Mouse (Mus musculus): ENCODE data around the gene Apba1. TPM values are rescaled to one million over a fixed set of nuclear protein-coding genes. Genes with fewer than 3 reads are reported as not detected.

Gene Apba1
- polyA plus RNA-seq, 1 experiment from 2014 or later = 0.31 TPM

DNA sequence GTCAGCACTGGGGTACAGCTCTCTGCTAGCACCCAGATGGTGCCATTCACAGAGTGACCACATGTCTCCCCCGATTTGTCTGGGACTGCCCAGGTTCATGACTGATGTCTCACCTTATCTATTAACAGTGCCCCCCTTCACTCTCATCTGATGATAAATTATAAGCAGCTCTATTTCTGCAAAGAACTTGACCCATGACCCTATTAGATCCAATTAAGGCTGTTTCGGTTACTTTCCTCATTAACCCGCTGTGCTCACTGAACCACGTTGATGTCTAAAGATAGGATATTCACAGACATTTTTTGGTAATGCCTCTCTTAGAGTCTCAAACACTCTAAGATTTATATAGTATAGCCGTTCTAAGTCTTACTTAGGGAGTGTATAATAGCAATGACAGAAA, 52.3 kb downstream of the Apba1 start:
- Histone ChIP-seq H3K9me3 (no peaks in the 10 kb centered on the region), H3K27me3 (replicated peaks; ENCODE audit: low read depth, poor library complexity, severe bottlenecking) (no peaks in the 10 kb centered on the region), H3K36me3 (replicated peaks) (no peaks in the 10 kb centered on the region), H3K4me1 (peaks cover 4% of the 10 kb centered on the region), H3K4me3 (no peak overlapping the region), H3K27ac (replicated peaks) (no peak overlapping the region)
- no peak for DNase-seq (ENCODE audit: low spot score)
- WGBS = 77% methylated on average over 5 of the region's 5 CpGs

DNA sequence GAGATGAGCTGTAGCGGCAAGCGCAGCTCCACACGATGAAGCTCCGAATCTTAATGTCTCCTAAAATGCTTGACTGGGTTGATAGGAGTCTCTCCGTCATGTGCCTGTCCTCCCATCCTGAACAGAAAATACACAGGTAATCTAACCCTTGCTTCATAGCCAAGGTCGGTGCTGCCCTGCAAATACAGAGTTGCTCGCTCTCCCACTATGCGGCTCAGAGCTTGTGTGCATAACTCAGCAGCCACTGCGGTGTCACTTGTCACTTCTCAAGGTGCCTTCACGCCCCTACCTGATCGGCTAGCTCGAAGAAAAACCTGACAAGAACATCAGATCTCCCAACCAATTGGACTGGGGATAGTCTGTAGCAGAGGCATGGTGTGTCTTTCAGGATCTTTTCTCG, 58.1 kb downstream of the Apba1 start:
- DNase-seq (ENCODE audit: low spot score) = no peak
- H3K9me3 ChIP-seq = no peaks in the 10 kb centered on the region
- H3K27ac ChIP-seq (replicated peaks) = no peak overlapping the region
- WGBS = 87% methylated on average over 13 of the region's 13 CpGs
- H3K4me1 ChIP-seq = no peaks in the 10 kb centered on the region
- no peaks in the 10 kb centered on the region for H3K27me3 ChIP-seq (replicated peaks; ENCODE audit: low read depth, poor library complexity, severe bottlenecking)
- H3K4me3 ChIP-seq = no peak overlapping the region
- H3K36me3 ChIP-seq (replicated peaks) = no peaks in the 10 kb centered on the region

DNA sequence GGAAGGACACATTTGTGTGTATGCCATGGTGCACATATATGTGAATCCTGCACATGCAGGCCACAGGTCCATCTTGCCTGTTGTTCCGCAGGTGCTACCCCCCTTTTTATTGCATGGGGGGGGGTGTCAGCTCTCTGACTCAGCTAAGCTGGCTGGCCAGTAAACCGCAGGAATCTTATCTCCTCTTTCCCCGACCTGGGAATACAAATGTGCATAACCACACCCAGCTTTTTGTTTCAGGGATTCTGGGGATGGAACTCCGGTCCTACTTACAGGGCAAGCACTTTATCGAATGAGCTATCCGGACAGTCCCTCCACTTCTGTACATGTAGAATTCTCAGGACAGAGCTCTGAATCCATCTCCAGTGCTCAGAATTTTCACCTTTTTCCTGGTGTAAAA, 58.5 kb downstream of the Apba1 start:
- Histone ChIP-seq H3K9me3 (no peaks in the 10 kb centered on the region), H3K4me1 (no peaks in the 10 kb centered on the region; the same call in 1 of the 2 replicates), H3K27ac (replicated peaks) (no peak overlapping the region), H3K27me3 (replicated peaks; ENCODE audit: low read depth, poor library complexity, severe bottlenecking) (no peaks in the 10 kb centered on the region), H3K36me3 (replicated peaks) (no peaks in the 10 kb centered on the region), H3K4me3 (no peak overlapping the region)
- DNase-seq (ENCODE audit: low spot score) = no peak
- WGBS = 78% methylated on average over 6 of the region's 6 CpGs

GRCm38 (mm10) chr19:23819882-23820281, 61.2 kb downstream of the Apba1 start:
- H3K27me3 ChIP-seq (replicated peaks; ENCODE audit: low read depth, poor library complexity, severe bottlenecking) = no peaks in the 10 kb centered on the region
- WGBS = 72% methylated on average over 8 of the region's 8 CpGs
- H3K27ac ChIP-seq (replicated peaks) = no peak overlapping the region
- no peaks in the 10 kb centered on the region for H3K9me3 ChIP-seq
- no peak for DNase-seq (ENCODE audit: low spot score)
- no peaks in the 10 kb centered on the region; the same call in 1 of the 2 replicates for H3K4me1 ChIP-seq
- H3K36me3 ChIP-seq (replicated peaks) = no peaks in the 10 kb centered on the region
- no peak overlapping the region for H3K4me3 ChIP-seq

GRCm38 (mm10) chr19:23822497-23822896, 63.8 kb downstream of the Apba1 start:
- Histone ChIP-seq H3K4me3 (no peak overlapping the region), H3K27ac (replicated peaks) (no peak overlapping the region), H3K36me3 (replicated peaks) (no peaks in the 10 kb centered on the region), H3K9me3 (no peaks in the 10 kb centered on the region), H3K27me3 (replicated peaks; ENCODE audit: low read depth, poor library complexity, severe bottlenecking) (no peaks in the 10 kb centered on the region), H3K4me1 (no peaks in the 10 kb centered on the region; the same call in 1 of the 2 replicates)
- 64% methylated on average over 3 of the region's 3 CpGs for WGBS
- no peak for DNase-seq (ENCODE audit: low spot score)

DNA sequence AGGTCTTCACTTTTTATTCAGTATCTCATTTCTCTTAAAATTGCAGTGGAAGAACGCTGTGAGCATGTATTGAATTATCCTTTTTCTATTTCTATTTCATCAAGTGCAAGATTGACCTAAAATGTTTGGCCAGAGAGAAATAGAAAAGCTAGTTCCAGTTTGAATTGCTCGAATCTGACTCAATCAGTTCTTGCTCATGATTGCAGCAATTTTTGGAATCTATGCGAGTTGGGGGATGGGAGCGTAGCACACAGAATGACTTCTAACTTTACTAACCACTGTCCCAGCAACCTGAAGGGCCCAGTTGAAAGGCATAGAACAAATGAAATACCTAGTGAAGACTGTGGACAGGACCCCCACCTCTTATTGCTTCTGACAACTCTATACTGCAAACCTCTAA, 64.8 kb downstream of the Apba1 start:
- 91% methylated on average over 4 of the region's 4 CpGs for WGBS
- DNase-seq (ENCODE audit: low spot score) = no peak
- Histone ChIP-seq H3K4me1 (no peaks in the 10 kb centered on the region; the same call in 1 of the 2 replicates), H3K36me3 (replicated peaks) (no peaks in the 10 kb centered on the region), H3K27ac (replicated peaks) (no peak overlapping the region), H3K27me3 (replicated peaks; ENCODE audit: low read depth, poor library complexity, severe bottlenecking) (no peaks in the 10 kb centered on the region), H3K4me3 (no peak overlapping the region), H3K9me3 (no peaks in the 10 kb centered on the region)

- Histone ChIP-seq H3K4me3 (no peak overlapping the region), H3K27ac (replicated peaks) (no peak overlapping the region), H3K27me3 (replicated peaks; ENCODE audit: low read depth, poor library complexity, severe bottlenecking) (no peaks in the 10 kb centered on the region), H3K4me1 (no peaks in the 10 kb centered on the region; the same call in 1 of the 2 replicates), H3K36me3 (replicated peaks) (no peaks in the 10 kb centered on the region), H3K9me3 (no peaks in the 10 kb centered on the region)
- DNase-seq (ENCODE audit: low spot score) = no peak
- 88% methylated on average over 8 of the region's 8 CpGs for WGBS
Measured at GRCm38 (mm10) chr19:23826251-23826650, 67.6 kb downstream of the Apba1 start.

- Histone ChIP-seq H3K27ac (replicated peaks) (no peak overlapping the region), H3K4me3 (no peak overlapping the region), H3K4me1 (no peaks in the 10 kb centered on the region), H3K27me3 (replicated peaks; ENCODE audit: low read depth, poor library complexity, severe bottlenecking) (no peaks in the 10 kb centered on the region), H3K9me3 (no peaks in the 10 kb centered on the region), H3K36me3 (replicated peaks) (no peaks in the 10 kb centered on the region)
- WGBS = 90% methylated on average over 7 of the region's 7 CpGs
- no peak for DNase-seq (ENCODE audit: low spot score)
Measured at GRCm38 (mm10) chr19:23830761-23831160, 72.1 kb downstream of the Apba1 start.

- Histone ChIP-seq H3K9me3 (no peaks in the 10 kb centered on the region), H3K4me3 (no peak overlapping the region), H3K36me3 (replicated peaks) (no peaks in the 10 kb centered on the region), H3K4me1 (no peaks in the 10 kb centered on the region), H3K27me3 (replicated peaks; ENCODE audit: low read depth, poor library complexity, severe bottlenecking) (no peaks in the 10 kb centered on the region), H3K27ac (replicated peaks) (no peak overlapping the region)
- DNase-seq (ENCODE audit: low spot score) = no peak
- 68% methylated on average over 14 of the region's 14 CpGs for WGBS
Measured at GRCm38 (mm10) chr19:23833685-23834682, 75.3 kb downstream of the Apba1 start.

GRCm38 (mm10) chr19:23834721-23835120, 76.0 kb downstream of the Apba1 start:
- H3K4me3 ChIP-seq = no peak overlapping the region
- no peaks in the 10 kb centered on the region for H3K36me3 ChIP-seq (replicated peaks)
- H3K27me3 ChIP-seq (replicated peaks; ENCODE audit: low read depth, poor library complexity, severe bottlenecking) = no peaks in the 10 kb centered on the region
- H3K27ac ChIP-seq (replicated peaks) = no peak overlapping the region
- H3K9me3 ChIP-seq = no peaks in the 10 kb centered on the region
- WGBS = 92% methylated on average over 3 of the region's 3 CpGs
- DNase-seq (ENCODE audit: low spot score) = no peak
- no peaks in the 10 kb centered on the region for H3K4me1 ChIP-seq

GRCm38 (mm10) chr19:23855832-23856231, 97.1 kb downstream of the Apba1 start:
- Histone ChIP-seq H3K27me3 (replicated peaks; ENCODE audit: low read depth, poor library complexity, severe bottlenecking) (no peaks in the 10 kb centered on the region), H3K4me3 (no peak overlapping the region), H3K9me3 (peaks cover 3% of the 10 kb centered on the region; the same call in 1 of the 2 replicates), H3K4me1 (no peaks in the 10 kb centered on the region), H3K27ac (replicated peaks) (no peak overlapping the region), H3K36me3 (replicated peaks) (no peaks in the 10 kb centered on the region)
- WGBS = 90% methylated on average over 7 of the region's 7 CpGs
- no peak for DNase-seq (ENCODE audit: low spot score)

DNA sequence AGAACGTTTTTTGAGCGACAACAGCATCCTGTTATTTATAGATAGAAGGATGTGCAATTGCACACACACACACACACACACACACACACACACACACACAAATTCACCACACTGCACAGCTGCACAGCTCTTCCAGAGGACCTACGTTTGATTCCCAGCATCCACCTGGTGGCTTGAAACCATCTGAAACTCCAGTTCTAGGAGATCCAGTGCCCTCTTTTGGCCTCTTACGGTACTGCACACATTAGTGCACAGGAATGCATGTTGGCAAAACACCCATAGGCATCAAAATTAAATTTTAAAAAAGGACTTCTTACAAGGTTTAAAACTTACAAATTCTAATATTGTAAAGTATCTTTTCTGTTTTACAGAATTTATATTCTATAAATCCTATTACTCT, 99.4 kb downstream of the Apba1 start:
- 89% methylated on average over 4 of the region's 4 CpGs for WGBS
- H3K27ac ChIP-seq (replicated peaks) = no peak overlapping the region
- no peak overlapping the region for H3K4me3 ChIP-seq
- H3K9me3 ChIP-seq = peaks cover 3% of the 10 kb centered on the region; the same call in 1 of the 2 replicates
- H3K36me3 ChIP-seq (replicated peaks) = no peaks in the 10 kb centered on the region
- peaks cover 16% of the 10 kb centered on the region for H3K4me1 ChIP-seq
- DNase-seq (ENCODE audit: low spot score) = no peak
- H3K27me3 ChIP-seq (replicated peaks; ENCODE audit: low read depth, poor library complexity, severe bottlenecking) = no peaks in the 10 kb centered on the region

- Histone ChIP-seq H3K36me3 (replicated peaks) (no peaks in the 10 kb centered on the region), H3K4me3 (no peak overlapping the region), H3K4me1 (peaks cover 17% of the 10 kb centered on the region), H3K9me3 (peaks cover 3% of the 10 kb centered on the region; the same call in 1 of the 2 replicates), H3K27ac (replicated peaks) (no peak overlapping the region), H3K27me3 (replicated peaks; ENCODE audit: low read depth, poor library complexity, severe bottlenecking) (no peaks in the 10 kb centered on the region)
- no peak for DNase-seq (ENCODE audit: low spot score)
- WGBS = 91% methylated on average over 9 of the region's 9 CpGs
Measured at GRCm38 (mm10) chr19:23858781-23859180, 100.1 kb downstream of the Apba1 start.

All from embryonic facial prominence, embryonic 10.5 days (tissue).